Mouse (Mus musculus): ENCODE measurements around the gene Dlec1. TPM values are rescaled to one million over a fixed set of nuclear protein-coding genes. Genes with fewer than 3 reads are reported as not detected.
A peak's percentile ranks its signal among the peaks of the same experiment; 100 is the strongest.

Gene Dlec1
- polyA plus RNA-seq, 1 experiment from 2014 or later = 0.13 TPM

DNA sequence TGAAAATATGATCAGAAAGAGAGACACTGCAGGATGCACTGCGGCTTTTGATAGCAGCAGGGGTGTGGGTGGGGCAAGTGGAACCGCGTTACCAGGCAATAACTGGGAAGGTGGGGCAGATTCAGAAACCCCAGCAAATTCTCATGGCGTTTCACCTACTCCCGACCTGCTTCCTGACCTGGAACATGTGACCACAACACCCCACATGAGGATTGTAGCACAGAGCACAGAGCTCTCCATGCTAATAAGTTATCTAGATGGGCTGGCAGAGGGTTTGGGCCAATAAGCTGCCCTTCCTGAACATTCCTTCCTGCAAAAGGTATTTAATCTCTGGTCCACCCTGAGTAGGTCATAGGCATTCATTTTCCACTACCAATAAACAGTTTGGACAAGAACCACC, 28.4 kb downstream of the Dlec1 start:
- DNase-seq (ENCODE audit: low spot score) = no peak

DNA sequence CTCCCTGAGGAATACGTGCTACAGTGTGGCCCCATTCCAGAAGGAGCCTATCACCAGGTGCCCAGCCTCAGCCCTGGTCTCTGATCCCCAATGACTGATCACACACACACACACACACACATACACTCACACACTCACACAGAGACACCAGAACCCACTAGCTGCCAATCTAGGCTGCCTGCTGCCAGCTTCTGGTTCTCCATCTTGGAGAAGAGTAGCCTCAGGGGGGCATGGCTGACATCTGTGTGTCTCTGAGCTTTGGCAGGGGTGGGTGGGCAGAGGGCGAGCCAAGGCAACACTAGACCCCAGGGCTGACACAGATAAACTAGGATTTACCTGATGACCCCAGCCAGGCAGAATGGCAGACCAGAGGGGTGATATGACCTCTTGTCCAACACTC, 36.6 kb downstream of the Dlec1 start:
- no peak for DNase-seq (ENCODE audit: low spot score)

DNA sequence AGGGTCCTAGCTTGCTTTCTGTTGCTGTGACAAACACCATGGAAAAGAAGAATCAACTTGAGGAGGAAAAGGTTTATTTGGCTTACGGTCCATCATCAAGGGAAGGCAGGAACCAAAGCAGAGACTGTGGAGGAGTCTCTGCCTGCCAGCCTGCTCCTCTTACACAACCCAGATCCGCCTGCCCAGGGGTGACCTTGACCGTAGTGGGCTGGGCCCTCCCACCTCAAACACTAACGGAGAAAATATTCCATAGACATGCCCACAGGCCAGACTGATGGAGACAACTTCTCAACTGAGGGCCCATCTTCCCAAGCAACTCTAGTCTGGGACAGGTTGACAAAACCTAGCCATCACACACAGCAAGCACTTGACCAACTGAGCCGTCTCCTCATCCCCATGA, 39.8 kb downstream of the Dlec1 start:
- no peak for DNase-seq (ENCODE audit: low spot score)

DNA sequence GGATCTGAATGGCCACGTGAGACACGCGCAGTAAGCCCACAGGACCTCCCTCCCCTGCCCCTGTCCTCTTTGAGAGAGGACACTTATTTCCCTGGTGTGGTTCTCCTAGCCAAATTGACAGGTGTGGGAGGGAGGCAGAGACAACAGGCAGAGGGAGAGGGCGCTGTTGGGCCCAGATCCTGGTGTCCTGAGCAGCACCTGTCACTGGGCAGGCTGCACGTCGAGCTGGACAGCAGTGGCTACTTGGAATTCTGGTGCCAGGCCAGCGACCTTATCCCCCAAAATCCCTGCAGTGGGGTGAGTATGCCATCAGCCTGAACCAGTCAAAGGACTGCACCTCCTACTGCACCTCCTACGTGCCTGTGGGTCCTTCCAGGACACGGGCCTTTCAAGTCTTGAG, 41.1 kb downstream of the Dlec1 start:
- DNase-seq (ENCODE audit: low spot score) = no peak

DNA sequence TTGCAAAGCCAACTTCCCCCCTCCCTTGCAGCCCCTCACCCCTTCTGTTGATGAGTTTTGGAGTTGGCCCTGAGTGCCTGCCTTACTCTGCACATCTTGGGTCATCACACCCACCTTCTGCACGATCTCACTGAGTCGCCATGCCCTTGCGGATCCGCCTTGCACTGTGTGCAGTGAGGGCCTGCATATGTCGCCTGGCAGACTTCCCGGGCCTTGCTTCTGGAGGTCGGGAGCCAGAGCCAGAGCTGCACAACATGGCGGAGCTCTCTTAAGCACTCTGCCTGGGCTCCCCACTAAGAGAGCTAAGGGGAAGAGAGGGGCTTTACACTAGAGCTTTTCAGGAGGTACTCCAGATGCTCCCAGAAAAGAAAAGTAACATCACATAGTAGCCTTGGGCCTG, 42.4 kb downstream of the Dlec1 start:
- DNase-seq (ENCODE audit: low spot score) = no peak

DNA sequence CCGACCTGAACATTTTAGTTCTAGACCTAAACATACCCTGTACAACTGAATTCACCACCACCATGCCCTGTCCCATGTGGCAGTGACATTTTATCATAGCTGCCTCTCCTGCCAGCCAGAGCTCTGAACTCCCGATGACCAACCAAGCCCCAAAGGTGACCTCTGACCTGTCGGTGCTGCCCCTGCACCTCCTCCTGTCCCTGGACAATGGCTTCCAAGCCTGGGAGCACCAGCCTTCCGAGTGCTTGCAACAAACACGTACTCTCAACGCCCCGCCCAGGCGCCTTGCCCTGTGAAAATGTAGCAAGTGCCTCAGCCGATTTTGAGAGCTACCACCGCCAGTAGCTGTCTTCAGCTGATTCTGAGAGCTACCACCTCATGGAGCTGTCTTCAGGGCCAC, 42.9 kb downstream of the Dlec1 start:
- no peak for DNase-seq (ENCODE audit: low spot score)

- no peak for DNase-seq (ENCODE audit: low spot score)
Observed at GRCm38 (mm10) chr9:119145638-119146037, 43.4 kb downstream of the Dlec1 start.

- no peak for DNase-seq (ENCODE audit: low spot score)
Observed at GRCm38 (mm10) chr9:119146098-119146770, 44.0 kb downstream of the Dlec1 start.

- DNase-seq (ENCODE audit: low spot score) = peak; percentile 53
Observed at GRCm38 (mm10) chr9:119149601-119150000, 47.3 kb downstream of the Dlec1 start.

- DNase-seq (ENCODE audit: low spot score) = no peak
Observed at GRCm38 (mm10) chr9:119151751-119152150, 49.5 kb downstream of the Dlec1 start.

- DNase-seq (ENCODE audit: low spot score) = no peak
Observed at GRCm38 (mm10) chr9:119155416-119155815, 53.1 kb downstream of the Dlec1 start.

- DNase-seq (ENCODE audit: low spot score) = no peak
Observed at GRCm38 (mm10) chr9:119155826-119156225, 53.5 kb downstream of the Dlec1 start.

DNA sequence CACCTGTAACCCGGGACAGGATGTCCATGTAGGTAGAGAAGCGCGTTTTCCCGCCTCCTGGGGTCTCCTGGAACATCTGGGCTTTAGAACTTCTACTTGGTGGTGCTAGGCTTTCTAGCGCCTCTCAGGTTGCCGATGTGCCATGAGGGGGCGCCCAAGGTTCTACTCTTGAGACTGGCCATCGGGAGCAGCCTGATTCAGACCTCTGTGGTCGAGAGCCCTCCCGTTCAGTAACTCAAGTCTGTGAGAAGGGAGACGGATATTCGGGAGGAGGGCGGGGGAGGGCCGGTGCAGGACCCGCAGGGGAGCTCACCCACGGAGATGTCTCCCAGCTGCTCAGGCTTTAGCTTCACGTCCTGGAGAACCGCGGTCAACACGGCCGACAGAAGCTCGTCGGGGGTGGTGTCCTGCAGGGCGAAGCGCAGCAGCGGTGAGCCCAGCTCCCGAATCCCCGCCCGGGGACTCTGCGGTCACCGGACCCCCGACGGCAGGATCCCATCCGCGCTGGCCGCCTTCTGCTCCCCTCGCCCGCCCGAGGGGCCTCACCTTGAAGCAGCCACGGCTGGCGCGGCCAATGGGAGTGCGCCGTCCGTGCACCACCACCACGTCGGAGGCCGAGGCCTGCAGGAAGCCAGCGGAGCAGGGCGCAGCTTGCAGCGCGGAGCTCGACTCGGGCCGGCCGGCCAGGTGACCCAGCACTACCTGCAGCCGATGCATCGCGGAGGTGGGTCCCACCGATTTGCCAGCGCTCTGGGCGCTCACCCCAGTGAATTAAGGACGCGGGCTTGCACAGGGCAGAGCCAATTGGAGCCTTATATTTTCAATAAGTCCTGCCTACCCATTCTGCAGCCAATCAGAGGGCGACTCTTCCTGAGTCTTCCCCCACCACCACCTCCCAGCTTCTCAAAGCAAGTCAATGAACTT, 54.3 kb downstream of the Dlec1 start, which contains the start of gene Acaa1b:
Acaa1b (minus strand) TSS at position 816 of the 924 bp plus-strand sequence.
- peak; percentile 42 for DNase-seq (ENCODE audit: low spot score)

DNA sequence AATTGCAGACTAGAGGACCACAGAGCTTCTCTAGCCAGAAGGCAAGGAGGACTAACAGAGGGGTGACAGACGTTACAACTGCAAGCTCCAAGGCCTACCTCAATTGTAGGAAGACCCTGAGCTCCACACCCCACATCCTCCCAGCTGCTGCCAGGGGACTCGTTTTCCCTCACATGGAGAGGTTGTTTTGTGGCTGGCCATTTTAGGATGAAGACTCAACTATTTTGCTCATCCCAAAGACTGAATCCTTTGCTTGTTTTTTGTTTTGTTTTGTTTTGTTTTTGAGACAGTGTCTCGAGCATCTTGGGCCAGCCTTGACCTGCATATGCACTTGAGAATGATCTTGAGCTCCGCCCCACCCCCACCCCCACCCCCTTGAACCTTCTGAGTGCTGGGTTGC, 56.6 kb downstream of the Dlec1 start, which contains the start of gene Gm47289:
Gm47289 (plus strand) TSS at position 301 of the 400 bp plus-strand sequence.
- no peak for DNase-seq (ENCODE audit: low spot score)

DNA sequence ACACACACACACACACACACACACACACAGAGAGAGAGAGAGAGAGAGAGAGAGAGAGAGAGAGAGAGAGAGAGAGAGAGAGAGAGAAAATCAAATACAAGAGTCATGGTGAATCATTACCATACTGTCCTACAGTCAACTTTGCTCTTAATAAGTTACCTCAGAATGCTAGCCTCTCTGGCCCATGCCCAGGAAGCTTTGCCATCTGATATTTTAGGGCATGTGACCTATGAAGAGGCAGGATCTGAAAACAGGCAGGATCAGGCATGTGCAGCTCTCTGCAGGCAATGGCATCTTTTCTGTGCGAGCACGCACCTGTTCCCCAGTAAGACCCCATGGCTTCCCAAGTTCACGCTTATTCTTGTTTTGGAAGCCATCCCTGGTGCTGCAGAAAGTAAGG, 58.4 kb downstream of the Dlec1 start:
- DNase-seq (ENCODE audit: low spot score) = no peak

GRCm38 (mm10) chr9:119164743-119165142, 62.5 kb downstream of the Dlec1 start:
- no peak for DNase-seq (ENCODE audit: low spot score)

GRCm38 (mm10) chr9:119165548-119165947, 63.3 kb downstream of the Dlec1 start:
- DNase-seq (ENCODE audit: low spot score) = no peak

DNA sequence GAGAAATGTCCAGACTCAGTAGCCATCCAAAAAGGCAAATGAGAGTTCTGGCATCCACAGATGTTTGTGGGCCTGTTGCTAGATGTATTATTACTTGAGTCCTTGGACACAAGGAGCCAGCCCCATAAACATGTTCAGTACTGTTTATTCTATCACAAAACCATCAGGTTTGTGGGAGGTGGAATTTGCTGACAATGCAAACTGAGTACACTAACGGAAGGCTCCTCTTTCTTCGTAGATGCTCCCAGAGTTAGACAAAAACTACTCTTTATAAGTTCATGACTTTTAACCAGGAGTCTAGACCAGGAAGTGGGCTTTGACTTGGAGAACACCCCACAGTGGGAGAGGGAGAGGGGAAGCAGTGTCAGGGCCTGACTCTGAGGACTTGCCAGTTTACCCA, 65.3 kb downstream of the Dlec1 start:
- no peak for DNase-seq (ENCODE audit: low spot score)

- no peak for DNase-seq (ENCODE audit: low spot score)
Observed at GRCm38 (mm10) chr9:119179292-119179691, 77.0 kb downstream of the Dlec1 start.

DNA sequence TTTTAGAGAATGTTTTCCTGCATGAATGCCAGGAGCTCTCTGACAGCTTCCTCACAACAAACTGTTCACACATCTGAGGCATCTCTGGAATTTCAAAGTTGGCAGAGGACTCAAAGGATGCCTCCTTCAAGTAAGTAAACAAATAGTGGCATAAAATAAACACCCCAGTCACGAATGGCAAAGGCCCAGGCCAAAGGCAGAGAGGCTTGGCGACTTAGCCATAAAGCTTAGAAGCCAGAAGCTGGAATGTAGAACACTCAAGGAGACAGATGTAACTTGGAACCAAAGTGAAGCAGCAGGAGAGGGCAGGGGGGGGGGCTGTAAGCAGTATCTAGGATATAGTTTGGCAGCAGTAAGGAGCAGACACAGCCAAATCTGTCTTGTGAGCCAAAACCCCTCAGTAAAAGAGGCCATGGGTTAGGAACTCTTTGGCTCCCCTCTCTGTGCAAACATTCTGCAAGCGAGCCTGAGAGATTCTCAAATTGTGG, 79.0 kb downstream of the Dlec1 start:
- no peak for DNase-seq (ENCODE audit: low spot score)

DNA sequence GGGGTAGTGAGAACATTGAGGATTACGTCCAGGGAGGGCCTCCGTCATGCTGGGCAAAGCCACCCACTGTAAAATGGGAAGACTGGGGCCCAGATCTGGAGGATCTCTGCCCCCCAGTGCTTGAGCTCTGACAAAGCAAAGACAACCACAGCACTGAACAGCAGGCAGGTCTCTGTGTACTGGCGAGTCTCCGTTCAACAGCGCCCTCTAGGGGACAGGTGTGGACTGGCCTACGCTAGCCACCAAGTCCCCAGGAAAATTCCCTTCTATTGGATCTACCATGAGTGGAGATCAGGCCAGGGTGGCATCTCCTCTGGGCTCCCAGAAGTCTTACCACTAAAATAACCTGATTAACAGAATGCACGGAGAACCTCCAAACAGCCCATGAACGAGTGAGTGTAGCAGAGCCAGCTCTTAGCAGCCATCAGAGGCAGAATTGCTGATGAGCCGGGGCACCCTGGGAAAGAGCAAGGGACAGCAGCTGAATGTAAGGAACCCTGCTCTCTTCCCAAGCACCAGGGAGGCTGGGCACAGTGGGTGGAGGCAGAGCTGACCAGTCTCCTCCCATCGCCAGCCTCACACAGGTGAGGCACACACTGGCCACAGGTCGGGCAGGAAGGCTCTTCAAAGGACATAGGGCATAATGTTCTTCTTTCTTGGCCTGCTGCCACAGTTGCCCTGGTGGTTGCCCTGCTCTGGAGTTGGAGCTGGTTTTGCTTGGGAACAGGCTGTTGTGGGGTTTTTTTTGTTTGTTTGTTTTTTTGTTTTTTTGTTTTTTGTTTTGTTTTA, 90.1 kb downstream of the Dlec1 start:
- peak; percentile 48 for DNase-seq (ENCODE audit: low spot score)
